Mouse (Mus musculus) ES-Bruce4 (cell line): ENCODE measurements around the gene Zfp148.

ENCODE experiments used
- CTCF ChIP-seq: IDR thresholded peaks from one replicate; pipeline ENCODE4 v1.8.1; 2011; ENCODE audit warnings: low read depth, low read length
- EP300 ChIP-seq: IDR thresholded peaks from 2 replicates; pipeline ENCODE4 v1.6.1; 2011; ENCODE audit warnings: low read depth, low read length; ENCODE audit not compliant: insufficient read depth

DNA sequence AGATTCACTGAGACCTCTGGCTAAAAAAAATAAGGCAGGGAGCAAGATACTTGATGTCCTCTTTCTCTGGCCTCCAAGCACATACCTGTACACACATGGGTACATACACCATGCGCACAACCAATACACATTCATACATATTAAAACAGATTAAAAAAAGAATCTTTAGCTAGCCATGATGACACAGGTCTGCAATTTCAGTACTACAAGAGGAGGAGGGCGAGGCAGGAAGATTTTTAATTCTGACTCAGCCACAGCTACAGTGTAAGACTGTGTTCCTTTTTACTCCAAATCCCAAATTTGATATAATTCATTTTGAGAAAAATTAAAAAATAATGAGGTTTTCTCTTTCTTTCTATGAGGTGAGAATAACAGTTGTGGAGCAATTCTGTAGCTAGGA is 6.8 kb downstream of the Zfp148 start:
- TF ChIP-seq EP300 (no peak), CTCF (no peak)
